Mouse (Mus musculus): ENCODE data around the gene Agt.

Gene Agt

GRCm38 (mm10) chr8:124555113-124555750, 14.3 kb downstream of the Agt start:
- no peak for DNase-seq (ENCODE audit: low spot score)

- no peak for DNase-seq (ENCODE audit: low spot score)
Observed at GRCm38 (mm10) chr8:124551011-124551661, 18.4 kb downstream of the Agt start.

GRCm38 (mm10) chr8:124548187-124548586, 21.3 kb downstream of the Agt start:
- DNase-seq (ENCODE audit: low spot score), result no peak

GRCm38 (mm10) chr8:124547269-124547668, 22.2 kb downstream of the Agt start:
- no peak for DNase-seq (ENCODE audit: low spot score)

- no peak for DNase-seq (ENCODE audit: low spot score)
Observed at GRCm38 (mm10) chr8:124546815-124547214, 22.7 kb downstream of the Agt start.

- DNase-seq (ENCODE audit: low spot score), result no peak
Observed at GRCm38 (mm10) chr8:124546371-124546770, 23.1 kb downstream of the Agt start.

GRCm38 (mm10) chr8:124543272-124543671, 26.2 kb downstream of the Agt start:
- DNase-seq (ENCODE audit: low spot score), result no peak

GRCm38 (mm10) chr8:124542001-124542400, 27.5 kb downstream of the Agt start:
- DNase-seq (ENCODE audit: low spot score), result no peak

- DNase-seq (ENCODE audit: low spot score), result no peak
Observed at GRCm38 (mm10) chr8:124540906-124541305, 28.6 kb downstream of the Agt start.

- no peak for DNase-seq (ENCODE audit: low spot score)
Observed at GRCm38 (mm10) chr8:124535451-124535850, 34.1 kb downstream of the Agt start.

- no peak for DNase-seq (ENCODE audit: low spot score)
Observed at GRCm38 (mm10) chr8:124532626-124533025, 36.9 kb downstream of the Agt start.

- DNase-seq (ENCODE audit: low spot score), result no peak
Observed at GRCm38 (mm10) chr8:124530996-124531395, 38.5 kb downstream of the Agt start.

GRCm38 (mm10) chr8:124530556-124530955, 39.0 kb downstream of the Agt start:
- no peak for DNase-seq (ENCODE audit: low spot score)

GRCm38 (mm10) chr8:124530076-124530475, 39.4 kb downstream of the Agt start:
- DNase-seq (ENCODE audit: low spot score), result no peak

- DNase-seq (ENCODE audit: low spot score), result no peak
Observed at GRCm38 (mm10) chr8:124526261-124526660, 43.2 kb downstream of the Agt start.

GRCm38 (mm10) chr8:124521946-124522345, 47.6 kb downstream of the Agt start:
- no peak for DNase-seq (ENCODE audit: low spot score)

- DNase-seq (ENCODE audit: low spot score), result peak; percentile 82
Observed at GRCm38 (mm10) chr8:124520249-124521080, 49.0 kb downstream of the Agt start, which contains the start of gene Cog2. Gene Cog2, plus strand, starts transcription at chr8:124520767.

GRCm38 (mm10) chr8:124517142-124517541, 52.4 kb downstream of the Agt start:
- DNase-seq (ENCODE audit: low spot score), result no peak

GRCm38 (mm10) chr8:124516525-124516924, 53.0 kb downstream of the Agt start:
- no peak for DNase-seq (ENCODE audit: low spot score)

GRCm38 (mm10) chr8:124516039-124516438, 53.5 kb downstream of the Agt start:
- DNase-seq (ENCODE audit: low spot score), result no peak

- DNase-seq (ENCODE audit: low spot score), result no peak
Observed at GRCm38 (mm10) chr8:124509156-124509555, 60.4 kb downstream of the Agt start.

GRCm38 (mm10) chr8:124508321-124508695, 61.2 kb downstream of the Agt start:
- DNase-seq (ENCODE audit: low spot score), result no peak

All from ovary, postnatal 10 days (tissue).